Mouse (Mus musculus) ovary, postnatal 14 days (tissue): ENCODE measurements around the gene Tmem239.

Experiments used
- DNase-seq: peaks from one replicate; pipeline ENCODE4 v3.0.0; 2022; ENCODE audit warnings: low spot score

Gene Tmem239

GRCm38 (mm10) chr2:130451086-130451726, 44.9 kb downstream of the Tmem239 start:
- no peak for DNase-seq

DNA sequence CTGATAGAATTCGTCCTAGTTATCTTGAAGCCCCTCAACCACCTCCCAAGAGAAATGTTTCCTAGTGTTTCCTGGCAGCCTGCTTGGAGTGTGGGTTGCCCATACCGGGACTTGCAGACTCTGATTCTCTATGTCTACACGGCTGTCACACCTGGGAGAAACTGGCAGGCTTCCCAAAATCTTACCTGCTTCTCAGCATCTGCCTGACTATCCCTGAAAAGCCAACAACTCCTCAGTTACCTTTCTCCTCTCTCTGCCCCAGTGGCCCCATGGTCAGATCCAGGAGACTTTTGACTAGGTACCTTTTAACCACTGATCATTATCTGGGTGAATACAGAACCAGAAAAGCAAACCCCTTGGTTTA, 45.4 kb downstream of the Tmem239 start:
- no peak for DNase-seq

GRCm38 (mm10) chr2:130452266-130452665, 46.0 kb downstream of the Tmem239 start:
- DNase-seq, result no peak

DNA sequence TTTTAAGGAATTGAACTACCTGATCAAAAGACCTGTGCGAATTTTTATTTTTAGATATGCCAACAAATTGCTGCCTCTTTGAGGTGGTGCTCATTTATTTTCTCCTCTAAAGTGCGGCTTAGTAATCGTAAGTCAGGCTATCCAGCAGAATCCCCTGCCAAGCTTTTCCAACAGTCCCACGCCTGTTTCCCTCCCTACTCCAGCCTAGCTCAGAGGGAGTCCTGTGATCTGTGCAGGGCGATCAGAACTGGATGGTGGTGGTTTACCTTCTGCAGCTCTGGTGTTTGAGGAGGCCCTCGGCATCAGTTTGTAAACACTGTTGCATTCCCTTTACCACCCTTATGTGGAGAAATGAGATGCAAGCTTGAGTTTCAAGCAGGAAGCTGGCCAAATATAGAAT, 47.1 kb downstream of the Tmem239 start:
- DNase-seq, result no peak

DNA sequence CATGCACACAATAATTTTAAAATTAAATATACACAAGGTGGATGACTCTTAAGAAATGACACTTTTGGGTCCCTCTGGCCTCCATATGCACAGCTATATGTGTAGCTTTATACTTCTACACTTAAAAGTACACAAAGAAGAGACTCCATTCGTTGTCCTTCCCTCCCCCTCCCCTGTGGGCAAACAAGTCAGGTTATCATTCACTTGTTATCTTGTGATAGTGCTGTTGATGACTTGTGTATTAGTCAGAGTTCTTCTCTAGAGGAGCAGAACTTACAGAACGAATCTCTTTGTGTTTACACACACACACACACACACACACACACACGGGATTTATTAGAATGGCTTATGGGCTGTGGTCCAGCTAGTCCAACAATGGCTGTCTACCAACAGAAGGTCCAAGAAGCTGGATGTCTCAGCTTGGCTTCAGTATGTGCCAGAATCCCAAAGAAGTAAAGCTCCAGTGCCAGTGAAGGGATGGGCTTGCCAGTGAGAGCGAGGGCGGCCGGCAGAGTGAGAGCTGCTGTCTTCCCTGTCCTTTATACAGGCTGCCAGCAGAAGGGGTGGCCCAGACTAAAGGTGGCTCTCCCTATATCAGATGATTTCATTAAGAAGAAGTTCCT, 48.6 kb downstream of the Tmem239 start:
- DNase-seq, result no peak
